Mouse (Mus musculus) hindbrain, postnatal 0 days (tissue): Measurements from ENCODE around the gene Kcnb1. TPM values are rescaled to one million over a fixed set of nuclear protein-coding genes. Genes with fewer than 3 reads are reported as not detected.

ENCODE experiments used
- ATAC-seq: fragments of 200-750 bp; cut with Nextera tagmentation; 2 replicates; pipeline ENCODE4 v1.8.0; 2017; ENCODE audit warnings: mild to moderate bottlenecking, moderate TSS enrichment, moderate library complexity
- DNase-seq: peaks from one replicate; pipeline ENCODE4 v3.0.0-alpha.2; 2015; ENCODE audit warnings: low spot score
- H3K27ac ChIP-seq: fragments of 300-500 bp; sonication (generic); 2 replicates; pipeline ENCODE4 v1.5.1; 2014; ENCODE audit warnings: mild to moderate bottlenecking
- H3K27me3 ChIP-seq: fragments of 300-500 bp; sonication (generic); 2 replicates; pipeline ENCODE4 v1.6.1; 2014; ENCODE audit warnings: low read length, mixed read lengths; ENCODE audit not compliant: insufficient read depth
- H3K36me3 ChIP-seq: fragments of 300-500 bp; sonication (generic); 2 replicates; pipeline ENCODE4 v1.6.1; 2014; ENCODE audit warnings: low read length, mixed read lengths; ENCODE audit not compliant: insufficient read depth
- H3K4me1 ChIP-seq: fragments of 300-500 bp; sonication (generic); 2 replicates; pipeline ENCODE4 v1.6.1; 2014; ENCODE audit warnings: antibody characterized with exemption, low read length, mixed read lengths; ENCODE audit not compliant: insufficient read depth
- H3K4me2 ChIP-seq: fragments of 300-500 bp; sonication (generic); 2 replicates; pipeline ENCODE4 v1.6.1; 2014; ENCODE audit warnings: low read depth, mild to moderate bottlenecking, low read length, moderate library complexity, mixed read lengths
- H3K4me3 ChIP-seq: fragments of 300-500 bp; sonication (generic); 2 replicates; pipeline ENCODE4 v1.5.1; 2014; ENCODE audit warnings: low read length
- H3K9ac ChIP-seq: fragments of 300-500 bp; sonication (generic); replicated peaks from 2 replicates; pipeline ENCODE4 v1.6.1; 2014; ENCODE audit warnings: mild to moderate bottlenecking, low read length, moderate library complexity, mixed read lengths
- H3K9me3 ChIP-seq: fragments of 300-500 bp; sonication (generic); 2 replicates; pipeline ENCODE4 v1.6.1; 2016; ENCODE audit warnings: low read length, mixed read lengths
- CTCF ChIP-seq: IDR thresholded peaks from 2 replicates; pipeline ENCODE4 v1.5.1; 2016; ENCODE audit warnings: antibody characterized with exemption, control low read depth, low read depth
- WGBS: fragments of 180-500 bp; shearing (Covaris S2); extraction: QIAGEN DNeasy Blood & Tissue Kit; methylation state at CpG from one replicate; pipeline ENCODE4 v1.1.7; 2014; 5-methylcytosine and 5-hydroxymethylcytosine counted together
- polyA plus RNA-seq: library from polyadenylated mRNA; unstranded; fragments of >200 nt; fragmentation: Nextera tagmentation; extraction: Ambion mirVana; gene quantifications from 2 replicates; pipeline ENCODE4 v1.2.1, GENCODE M21; 2015
- total RNA-seq: library from RNA; depleted of rRNA; stranded (reverse); fragments of >200 nt; gene quantifications from 2 replicates; pipeline ENCODE4 v1.2.3, GENCODE M21; 2014

Gene Kcnb1
- total and polyA plus RNA-seq, 2 experiments from 2014 or later = 5.1 to 21.5 TPM

- Histone ChIP-seq H3K27me3 (no peaks in the 10 kb centered on the region), H3K4me2 (no peak overlapping the region), H3K9ac (no peak overlapping the region; the same call in 1 of the 2 replicates), H3K36me3 (no peaks in the 10 kb centered on the region), H3K4me3 (no peak overlapping the region), H3K27ac (no peak overlapping the region), H3K4me1 (no peaks in the 10 kb centered on the region), H3K9me3 (no peaks in the 10 kb centered on the region)
- 60% methylated on average over 14 of the region's 14 CpGs for WGBS
- DNase-seq (no peak), ATAC-seq (no peak)
- no peak for TF ChIP-seq CTCF
Observed at GRCm38 (mm10) chr2:167232132-167233008, 42.4 kb upstream of the Kcnb1 start.

- no peak overlapping the region for H3K27ac ChIP-seq
Observed at GRCm38 (mm10) chr2:167230554-167230953, 40.6 kb upstream of the Kcnb1 start.

GRCm38 (mm10) chr2:167224937-167225336 lies 35.0 kb upstream of the Kcnb1 start:
- TF ChIP-seq CTCF = no peak
- Histone ChIP-seq H3K9me3 (no peaks in the 10 kb centered on the region), H3K27me3 (no peaks in the 10 kb centered on the region), H3K4me2 (no peak overlapping the region), H3K4me1 (no peaks in the 10 kb centered on the region), H3K27ac (no peak overlapping the region), H3K9ac (no peak overlapping the region), H3K4me3 (no peak overlapping the region), H3K36me3 (no peaks in the 10 kb centered on the region)
- DNase-seq (no peak), ATAC-seq (no peak)
- 85% methylated on average over 7 of the region's 7 CpGs for WGBS

More at GRCm38 (mm10) chr2:167230554-167230953, 40.6 kb upstream of the Kcnb1 start:
- Histone ChIP-seq H3K4me2 (no peak overlapping the region), H3K9ac (no peak overlapping the region), H3K36me3 (no peaks in the 10 kb centered on the region), H3K9me3 (no peaks in the 10 kb centered on the region), H3K4me1 (no peaks in the 10 kb centered on the region), H3K27me3 (no peaks in the 10 kb centered on the region), H3K4me3 (no peak overlapping the region)
- no peak for DNase-seq
- 7% methylated on average over 15 of the region's 15 CpGs for WGBS
- ATAC-seq = no peak
- TF ChIP-seq CTCF = no peak

- ATAC-seq = no peak
- H3K27ac ChIP-seq = no peak overlapping the region
- no peaks in the 10 kb centered on the region for H3K9me3 ChIP-seq
- no peak overlapping the region for H3K4me3 ChIP-seq
- WGBS = 89% methylated on average over 6 of the region's 6 CpGs
- no peak overlapping the region for H3K9ac ChIP-seq
- no peaks in the 10 kb centered on the region for H3K27me3 ChIP-seq
- H3K36me3 ChIP-seq = no peaks in the 10 kb centered on the region
- no peak overlapping the region for H3K4me2 ChIP-seq
- no peak for DNase-seq
- TF ChIP-seq CTCF = no peak
- H3K4me1 ChIP-seq = no peaks in the 10 kb centered on the region; the same call in 1 of the 2 replicates
Observed at GRCm38 (mm10) chr2:167224194-167224593, 34.2 kb upstream of the Kcnb1 start.

GRCm38 (mm10) chr2:167222152-167222551 lies 32.2 kb upstream of the Kcnb1 start:
- H3K9ac ChIP-seq = no peak overlapping the region
- DNase-seq = peak; percentile 91
- 24% methylated on average over 7 of the region's 7 CpGs for WGBS
- H3K4me3 ChIP-seq = no peak overlapping the region
- ATAC-seq = peak; percentile 34; the same call in 1 of the 2 replicates
- H3K27ac ChIP-seq = no peak overlapping the region
- no peaks in the 10 kb centered on the region for H3K27me3 ChIP-seq
- H3K4me1 ChIP-seq = no peaks in the 10 kb centered on the region; the same call in 1 of the 2 replicates
- H3K36me3 ChIP-seq = no peaks in the 10 kb centered on the region
- peak; percentile 93 for TF ChIP-seq CTCF
- no peak overlapping the region for H3K4me2 ChIP-seq
- H3K9me3 ChIP-seq = no peaks in the 10 kb centered on the region

- Histone ChIP-seq H3K4me3 (no peak overlapping the region), H3K36me3 (no peaks in the 10 kb centered on the region), H3K4me1 (no peaks in the 10 kb centered on the region; the same call in 1 of the 2 replicates), H3K27me3 (no peaks in the 10 kb centered on the region), H3K9ac (no peak overlapping the region), H3K9me3 (no peaks in the 10 kb centered on the region), H3K4me2 (no peak overlapping the region), H3K27ac (no peak overlapping the region)
- WGBS = 84% methylated on average over 13 of the region's 13 CpGs
- DNase-seq (no peak), ATAC-seq (no peak)
- no peak for TF ChIP-seq CTCF
Observed at GRCm38 (mm10) chr2:167221159-167221845, 31.3 kb upstream of the Kcnb1 start.
